Mouse (Mus musculus): Measurements from ENCODE around the gene Orc1. TPM values are rescaled to one million over a fixed set of nuclear protein-coding genes. Genes with fewer than 3 reads are reported as not detected.

Gene Orc1
- total RNA-seq (2021): under 1 TPM in 1 of 2 experiments, not detected in 1; 0.71 TPM
- long read RNA-seq, experiment 1, partial matches to known transcripts: 0 of 1 reads
- long read RNA-seq, experiment 1, other reads (novel, unspliced or antisense): 0 of 1 reads
- long read RNA-seq, experiment 2: 0 reads

DNA sequence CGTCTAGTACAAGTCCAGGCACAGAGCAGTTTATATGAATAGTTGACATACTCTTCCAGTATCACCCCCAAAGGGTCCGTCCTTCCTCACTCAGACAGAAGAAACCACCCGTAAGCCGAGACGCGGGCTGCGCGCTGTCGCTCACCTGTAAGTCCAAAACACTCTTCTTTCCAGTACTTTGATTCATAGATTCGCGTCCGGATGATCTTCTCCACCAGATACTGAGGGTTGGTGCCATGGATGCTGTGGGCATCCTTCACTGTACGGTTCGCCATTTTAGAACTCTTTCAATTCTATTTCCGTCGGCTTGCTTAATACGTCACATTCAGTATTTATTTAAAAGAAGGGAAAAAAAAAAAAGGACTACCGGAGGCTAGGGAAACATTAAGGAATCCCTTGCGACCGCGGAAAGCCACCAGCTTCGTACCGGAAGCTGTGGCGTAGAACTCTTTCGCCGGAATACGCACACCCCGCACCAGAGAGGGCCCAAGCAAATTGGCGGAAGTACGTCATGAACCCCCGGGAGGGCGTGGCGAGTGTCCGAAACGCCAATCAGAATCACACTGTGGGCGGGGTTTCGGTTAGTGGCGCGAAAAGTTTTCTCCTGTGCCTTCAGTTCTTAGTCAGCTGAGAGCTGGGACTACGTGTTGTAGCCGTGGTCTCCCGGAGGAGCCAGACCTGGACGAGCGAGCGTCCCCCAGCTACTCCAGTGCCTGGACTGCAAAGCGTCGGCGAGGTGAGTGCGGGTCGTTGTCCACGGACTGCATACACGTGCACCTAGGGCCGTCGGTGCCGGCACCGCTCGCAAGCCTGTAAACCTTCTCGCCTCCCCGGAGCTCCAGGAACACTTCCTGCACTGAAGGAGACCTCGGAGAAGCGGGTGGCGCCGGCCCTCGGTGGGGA lies at the start of gene Orc1, which contains the start of gene Prpf38a:
Gene Orc1 (plus strand): TSS at position 584 of the 903 bp plus-strand sequence.
Gene Prpf38a (minus strand): TSS at position 497 of the 903 bp plus-strand sequence.
- intact Hi-C loops (cut with DNase I): loop anchor here (1.0 kb wide), 1 partner anchor 39 kb away; no protein-coding TSS in a partner anchor
- peak; percentile 95 to 98 for DNase-seq

DNA sequence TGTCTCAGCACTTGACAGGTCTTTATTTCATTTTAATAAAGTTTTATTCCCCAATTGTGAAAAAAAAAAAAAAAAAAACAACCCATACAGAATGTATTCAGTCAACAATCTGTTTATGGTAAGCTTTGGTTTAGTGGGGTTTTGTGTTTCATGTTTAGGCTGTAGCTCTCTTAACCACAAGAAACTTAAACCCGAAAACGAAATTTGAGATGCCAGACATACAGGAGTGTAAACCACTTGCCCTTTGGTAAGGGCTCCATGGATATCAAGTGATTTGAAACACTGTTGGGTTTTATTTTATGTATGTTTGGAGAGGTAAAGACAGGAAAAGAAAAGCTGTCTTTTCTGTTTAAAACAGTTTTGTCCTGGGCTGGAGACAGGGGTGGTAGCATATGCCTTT lies 39.5 kb upstream of the Orc1 start:
- no peak for DNase-seq
- intact Hi-C loops (cut with DNase I): no loop called here

DNA sequence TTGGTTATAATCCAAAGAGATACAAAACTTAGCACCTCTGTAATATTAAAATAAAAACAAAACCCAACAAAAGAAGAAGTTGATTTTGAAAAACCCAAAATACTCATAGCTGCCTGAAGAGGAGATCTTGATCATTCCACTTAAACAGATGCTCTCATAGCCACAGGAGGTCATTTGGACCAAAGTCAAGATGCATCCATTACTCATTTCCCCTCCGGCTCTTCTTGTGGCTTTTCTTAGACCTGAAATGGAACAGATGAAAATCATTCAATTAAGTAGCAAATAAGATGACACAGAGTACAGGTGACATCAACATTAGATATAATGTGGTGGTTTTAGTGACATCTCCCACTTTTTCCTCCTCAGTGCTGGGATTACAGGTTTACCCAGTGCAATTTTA lies 14.2 kb upstream of the Orc1 start:
- intact Hi-C loops (cut with DNase I): no loop called here
- no peak for DNase-seq

DNA sequence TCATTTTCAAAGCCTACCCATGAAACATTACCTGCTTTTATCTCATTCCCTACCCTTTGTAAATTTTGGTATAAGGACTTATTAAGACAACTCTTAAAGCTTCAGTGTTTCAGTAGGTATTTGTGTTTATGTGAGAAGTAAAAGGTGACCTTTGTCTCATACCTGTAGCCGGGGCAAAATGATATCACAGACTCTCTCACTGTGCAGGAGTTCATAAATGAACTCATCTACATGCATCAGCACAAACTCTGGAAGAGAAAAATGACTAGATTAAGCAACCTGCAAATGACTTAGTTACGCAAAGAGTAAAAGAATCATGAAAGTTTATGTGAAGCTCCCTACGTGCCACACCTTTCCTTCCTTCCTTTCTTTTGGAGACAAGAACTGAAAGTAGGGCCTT lies 6.6 kb upstream of the Orc1 start:
- intact Hi-C loops (cut with DNase I): no loop called here
- DNase-seq: no peak

DNA sequence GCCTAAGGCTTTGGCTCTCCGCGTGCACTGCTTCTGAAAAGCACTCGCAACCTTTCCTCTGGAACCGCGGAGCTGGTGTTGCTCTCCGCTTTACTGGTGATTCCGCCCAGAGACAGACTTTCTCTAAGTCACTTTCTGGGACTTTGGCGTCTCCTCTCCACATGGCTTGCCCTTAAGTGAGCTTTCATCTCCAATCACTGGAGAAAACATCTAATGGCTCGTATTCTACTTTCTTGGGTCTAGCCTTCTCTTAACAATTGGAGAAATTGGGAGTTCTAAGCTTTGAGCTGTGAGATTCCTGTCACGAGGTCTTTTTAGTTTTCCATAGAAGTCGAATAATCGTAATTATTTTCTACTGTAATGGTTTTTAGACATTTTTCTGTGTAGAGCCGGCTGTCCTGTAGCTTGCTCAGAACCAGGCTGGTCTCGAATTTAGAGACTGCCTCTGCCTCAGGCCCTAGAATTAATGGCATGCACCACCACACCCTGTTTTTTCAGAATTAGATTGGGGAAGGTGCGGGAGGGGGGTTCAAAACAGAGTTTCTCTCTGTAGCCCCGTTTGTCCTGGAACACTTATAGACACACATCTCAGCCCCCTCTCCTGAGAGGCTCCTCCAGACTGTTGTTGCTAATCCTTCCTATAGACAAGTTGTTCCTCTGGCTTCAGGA lies 654 bp downstream of the Orc1 start:
- DNase-seq: no peak
- intact Hi-C loops (cut with DNase I): loop anchor here (1.0 kb wide), 1 partner anchor 38 kb away; no protein-coding TSS in a partner anchor

DNA sequence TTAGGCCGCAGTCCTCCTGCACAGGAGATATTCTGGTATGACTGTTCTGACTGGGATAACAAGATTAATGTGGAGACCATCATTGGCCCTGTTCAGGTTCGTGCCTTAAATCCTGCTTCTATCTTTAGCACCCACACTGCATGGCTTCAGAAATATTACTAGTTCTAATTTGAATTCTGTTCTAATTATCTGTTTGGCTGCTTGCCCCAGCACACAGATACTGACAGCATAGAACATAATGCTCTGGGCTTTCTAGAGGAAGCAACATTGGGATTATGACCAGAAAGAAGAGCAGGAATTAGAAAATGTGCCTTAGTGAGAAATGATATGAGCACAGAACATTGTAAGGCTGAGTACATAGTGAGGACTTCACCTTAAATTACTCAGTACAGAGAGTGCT lies 14.2 kb downstream of the Orc1 start:
- intact Hi-C loops (cut with DNase I): no loop called here

DNA sequence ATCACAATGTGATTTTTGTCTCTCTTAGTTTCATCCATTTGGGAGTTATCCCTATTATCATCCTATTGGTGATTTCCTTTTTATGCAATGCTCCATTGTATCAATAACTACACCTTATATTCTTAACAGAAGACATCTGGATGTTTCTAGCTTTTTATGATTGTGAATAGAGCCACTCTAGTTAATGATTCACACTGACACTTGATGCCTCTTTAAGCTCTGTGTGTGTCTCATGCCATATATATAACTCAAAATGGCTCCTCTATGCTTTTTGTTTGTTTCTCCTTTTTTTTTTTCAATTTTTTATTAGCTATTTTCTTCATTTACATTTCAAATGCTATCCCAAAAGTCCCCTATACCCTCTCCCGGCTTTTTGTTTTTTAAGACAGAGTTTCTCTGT lies 16.6 kb downstream of the Orc1 start:
- intact Hi-C loops (cut with DNase I): no loop called here
- DNase-seq: no peak

More for the DNA sequence above, 14.2 kb downstream of the Orc1 start:
- DNase-seq: no peak

DNA sequence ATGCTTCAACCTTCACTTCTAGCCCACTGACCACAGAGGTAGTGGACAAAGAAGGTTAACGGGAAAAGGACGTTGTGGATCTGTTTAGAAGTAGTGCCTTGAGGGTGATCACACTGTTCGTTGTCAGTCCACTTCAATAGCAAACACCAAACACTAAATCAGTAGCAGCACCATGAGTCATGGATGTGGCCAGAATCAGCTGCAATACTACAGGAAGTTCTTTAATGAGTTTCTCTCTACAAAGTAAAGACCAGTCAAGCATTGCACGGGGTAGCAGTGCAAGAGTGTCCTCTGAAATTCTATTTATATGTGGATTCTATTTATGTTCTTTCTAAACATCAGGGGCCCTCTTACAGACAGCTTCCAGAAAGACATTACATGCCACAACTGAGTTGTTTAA lies 19.1 kb downstream of the Orc1 start:
- DNase-seq: no peak
- intact Hi-C loops (cut with DNase I): no loop called here

DNA sequence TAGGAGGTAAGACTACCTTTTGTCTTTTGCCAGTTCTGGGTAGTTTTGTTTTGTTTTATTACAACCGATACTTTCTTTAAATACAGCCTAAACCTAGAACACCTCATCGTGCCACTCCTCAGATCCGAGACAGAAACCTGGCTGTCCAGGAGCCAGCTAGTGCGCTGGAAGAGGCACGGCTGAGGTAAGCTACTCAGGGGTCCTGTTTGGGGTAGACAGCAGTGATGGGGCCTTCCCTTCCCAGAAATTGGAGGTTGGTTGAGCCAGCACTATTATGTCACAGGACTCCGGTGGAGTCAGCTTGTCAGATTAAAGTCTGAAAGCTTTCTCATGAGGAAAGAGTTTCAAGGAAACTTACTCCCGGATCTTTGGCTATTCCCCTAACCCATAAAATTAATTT lies 22.6 kb downstream of the Orc1 start:
- intact Hi-C loops (cut with DNase I): no loop called here
- no peak for DNase-seq

DNA sequence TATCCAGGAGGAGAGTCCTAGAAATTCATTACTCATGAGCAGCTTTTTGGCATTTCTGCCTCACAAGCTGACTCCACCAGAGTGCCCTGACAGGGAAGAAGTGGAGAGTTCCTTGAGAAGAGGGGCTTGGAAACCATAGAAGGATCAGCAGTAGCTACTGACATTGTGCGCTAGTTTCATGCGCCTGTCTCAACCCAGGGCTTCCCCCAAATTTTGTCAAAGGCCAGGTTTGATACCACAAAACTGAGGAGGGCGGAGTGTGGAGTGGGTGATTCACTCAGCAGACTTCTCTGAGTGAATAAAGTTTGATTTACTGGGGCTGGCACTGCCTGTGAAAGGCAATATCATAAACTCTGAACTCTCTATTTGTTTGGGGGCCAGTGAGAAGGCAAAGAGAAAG lies 29.4 kb downstream of the Orc1 start:
- intact Hi-C loops (cut with DNase I): no loop called here
- no peak for DNase-seq

DNA sequence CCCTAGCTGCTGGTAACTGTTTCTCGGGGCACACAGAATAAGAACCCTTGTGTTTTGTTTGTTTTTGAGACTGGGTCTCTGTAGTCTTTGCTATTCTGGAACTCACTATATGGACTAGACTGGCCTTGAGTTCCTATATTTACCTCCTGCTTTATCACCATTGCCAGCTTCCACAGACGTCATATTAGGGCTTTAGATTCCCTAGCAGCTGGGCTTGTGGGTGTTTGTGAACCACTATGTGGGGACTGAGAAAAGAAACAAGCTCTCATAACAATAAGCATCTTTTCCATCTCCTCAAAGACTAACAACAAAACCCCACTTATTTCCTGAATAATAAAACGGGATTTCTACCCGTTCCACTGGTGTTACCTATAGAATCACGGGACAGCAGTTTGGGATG lies 31.7 kb downstream of the Orc1 start:
- intact Hi-C loops (cut with DNase I): no loop called here

DNA sequence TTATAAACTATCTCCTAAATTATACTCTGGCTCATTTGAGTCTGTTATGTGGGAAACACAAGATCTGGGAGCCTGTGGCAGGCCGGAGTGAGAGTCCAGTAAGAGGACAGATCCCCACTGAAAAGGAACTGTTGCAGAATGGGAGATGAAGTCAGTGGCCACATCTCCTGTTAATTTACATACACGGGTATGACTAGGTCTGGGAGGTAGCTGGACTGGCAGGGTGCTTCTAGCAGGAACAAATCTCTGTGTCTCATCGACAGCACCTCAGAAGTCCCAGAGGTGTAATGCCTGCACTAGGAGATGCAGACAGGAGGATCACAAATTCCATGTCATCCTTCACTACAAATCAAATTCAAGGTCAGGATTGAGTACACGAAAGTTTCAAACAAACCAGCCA lies 39.4 kb downstream of the Orc1 start:
- intact Hi-C loops (cut with DNase I): loop anchor here (1.0 kb wide), 1 partner anchor 39 kb away; the partner anchor contains the start of genes Orc1 and Prpf38a
- no peak for DNase-seq

More for the DNA sequence above, 31.7 kb downstream of the Orc1 start:
- DNase-seq: no peak

DNA sequence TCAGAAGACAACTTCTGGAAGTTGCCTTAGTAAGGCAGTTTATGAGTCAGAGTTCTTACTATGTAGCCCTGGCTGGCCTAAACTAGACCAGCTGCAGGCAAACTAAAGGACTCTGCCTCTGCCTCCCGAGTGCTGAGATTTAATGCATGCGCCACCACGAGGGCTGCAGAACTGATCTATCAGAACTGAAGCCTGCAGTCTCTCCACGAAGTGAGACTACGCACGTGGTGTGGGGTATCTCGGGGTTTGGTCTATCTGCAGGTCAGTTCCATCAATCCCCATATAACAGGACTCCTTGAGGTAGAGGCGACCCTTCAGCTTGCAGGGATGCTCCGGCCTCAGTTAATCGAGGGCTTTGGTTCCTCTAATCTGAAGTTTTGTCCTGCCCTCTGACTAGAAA lies 39.9 kb downstream of the Orc1 start:
- intact Hi-C loops (cut with DNase I): no loop called here
- DNase-seq: peak; percentile 6 to 9

DNA sequence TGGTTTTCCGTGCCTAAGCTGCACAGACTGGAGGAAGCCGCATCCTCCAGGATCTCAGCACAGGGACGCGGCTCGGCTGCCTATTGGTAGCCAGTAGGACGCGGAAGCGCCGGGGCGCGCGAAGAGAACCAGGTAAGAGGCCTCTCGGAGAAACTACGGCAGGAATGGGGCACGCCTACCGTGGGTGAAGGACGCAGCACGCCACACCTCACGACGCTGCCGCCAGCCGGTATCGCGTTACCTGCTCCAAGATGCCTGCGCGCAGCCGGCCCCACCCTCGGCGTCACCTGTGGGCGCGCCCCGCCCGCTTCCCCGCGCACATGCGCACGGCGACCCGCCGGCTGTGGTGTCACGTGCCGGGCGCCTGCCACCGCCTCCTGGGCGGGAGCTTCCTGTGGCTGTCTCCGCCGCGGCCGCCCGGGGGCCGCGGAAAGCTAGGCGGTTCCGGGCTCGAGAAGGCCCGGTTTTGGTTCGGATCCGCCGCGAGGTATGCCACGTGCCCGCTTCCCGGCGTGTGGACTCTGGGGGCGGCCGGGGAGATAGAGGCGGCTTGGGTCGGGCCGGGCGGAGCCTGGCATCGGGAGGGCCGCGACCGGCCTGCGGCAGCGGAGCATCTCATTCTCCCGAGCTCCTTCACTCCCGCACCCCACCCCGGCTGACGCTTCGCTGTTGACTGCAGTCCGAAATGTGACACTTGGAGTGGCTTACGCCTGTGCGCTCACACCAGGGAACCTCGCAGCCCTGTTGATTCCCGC lies 40.5 kb downstream of the Orc1 start, which contains the start of gene Cc2d1b:
Gene Cc2d1b (plus strand): TSS at position 354 of the 755 bp plus-strand sequence.
- intact Hi-C loops (cut with DNase I): loop anchor here (5.0 kb wide), 1 partner anchor 277 kb away; no protein-coding TSS in a partner anchor
- DNase-seq: peak; percentile 91 to 93

DNA sequence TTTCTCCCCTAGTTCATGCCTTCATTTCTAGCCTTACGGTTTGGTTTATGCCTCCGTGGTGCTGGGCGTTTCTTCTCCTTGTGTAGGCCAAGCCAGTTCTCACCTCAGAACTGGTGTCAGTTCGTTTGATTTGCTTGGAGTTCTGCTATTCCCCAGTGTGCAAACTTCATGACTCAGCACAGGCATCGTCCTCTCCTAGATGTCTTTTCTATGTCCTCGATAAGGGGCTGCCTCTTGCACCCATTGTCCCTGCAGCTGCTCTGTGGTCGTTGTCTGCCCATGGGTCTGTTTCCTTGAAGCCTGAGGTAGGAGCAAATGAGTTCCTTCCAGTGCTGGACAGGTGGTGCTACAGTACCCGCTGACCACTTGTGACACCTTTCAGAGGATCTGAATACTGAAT lies 41.3 kb downstream of the Orc1 start:
- intact Hi-C loops (cut with DNase I): loop anchor here (5.0 kb wide), 1 partner anchor 278 kb away; no protein-coding TSS in a partner anchor
- no peak for DNase-seq

DNA sequence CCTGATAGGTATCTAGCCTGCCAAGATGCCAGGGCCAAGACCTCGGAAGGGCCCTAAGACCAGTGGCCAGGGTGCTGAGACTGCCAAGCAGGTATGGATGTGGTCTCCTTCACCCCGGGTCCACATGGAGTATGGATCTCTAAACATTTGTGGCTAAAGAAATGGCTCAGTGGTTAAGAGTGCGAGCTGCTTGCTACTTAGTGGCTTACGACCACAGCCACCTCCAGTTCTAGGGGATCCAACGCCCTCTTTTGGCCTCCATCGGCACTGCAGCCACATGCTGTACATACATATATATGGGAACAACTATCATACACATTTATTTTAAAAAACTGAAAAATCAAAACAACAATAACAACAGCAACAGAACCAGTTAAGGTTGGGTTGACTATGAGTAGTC lies 42.3 kb downstream of the Orc1 start:
- no peak for DNase-seq
- intact Hi-C loops (cut with DNase I): loop anchor here (5.0 kb wide), 1 partner anchor 279 kb away; no protein-coding TSS in a partner anchor

DNA sequence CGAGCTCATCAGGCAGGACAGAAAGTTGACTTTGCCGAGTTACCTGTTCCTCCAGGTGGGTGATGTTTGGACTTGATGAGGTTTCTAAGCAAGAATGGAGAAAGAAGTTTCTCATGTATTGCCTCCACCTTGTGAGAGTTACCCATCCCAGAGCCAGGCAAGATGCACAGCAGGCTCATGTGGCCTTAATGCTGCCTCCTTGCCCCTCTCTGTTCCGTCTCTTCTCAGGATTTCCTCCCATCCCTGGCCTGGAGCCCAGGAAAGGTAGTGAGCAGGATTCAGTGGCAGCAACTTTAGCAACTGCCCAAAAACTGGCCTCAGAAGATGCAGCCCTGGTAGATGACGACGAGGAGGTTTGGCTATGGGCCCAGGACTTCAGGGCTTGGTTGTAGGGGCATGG lies 47.8 kb downstream of the Orc1 start:
- DNase-seq: no peak
- intact Hi-C loops (cut with DNase I): no loop called here

DNA sequence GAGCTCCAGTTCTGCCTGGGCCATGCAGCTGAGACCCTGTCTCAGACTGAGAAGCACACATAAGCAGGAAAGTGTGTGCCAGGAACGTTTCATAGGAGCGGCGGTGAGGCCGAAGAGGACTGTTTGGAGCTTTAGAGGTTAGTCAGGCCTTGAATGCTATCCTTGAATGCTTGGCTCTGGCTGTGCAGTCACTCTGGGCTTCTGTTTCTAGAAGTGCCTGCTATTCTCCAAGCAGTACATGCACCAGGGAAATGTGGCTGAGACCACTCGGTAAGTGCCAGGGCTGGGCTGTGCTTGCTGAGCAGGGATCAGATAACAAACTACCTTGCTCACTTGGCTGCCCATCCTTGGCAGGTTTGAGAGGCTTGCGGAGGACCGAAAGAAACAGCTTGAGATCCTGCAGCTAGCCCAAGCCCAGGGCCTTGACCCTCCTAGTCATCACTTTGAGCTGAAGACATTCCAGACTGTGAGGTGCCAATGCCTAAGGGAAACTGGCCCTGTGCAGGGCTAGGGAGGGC lies 50.2 kb downstream of the Orc1 start:
- no peak for DNase-seq
- intact Hi-C loops (cut with DNase I): no loop called here

DNA sequence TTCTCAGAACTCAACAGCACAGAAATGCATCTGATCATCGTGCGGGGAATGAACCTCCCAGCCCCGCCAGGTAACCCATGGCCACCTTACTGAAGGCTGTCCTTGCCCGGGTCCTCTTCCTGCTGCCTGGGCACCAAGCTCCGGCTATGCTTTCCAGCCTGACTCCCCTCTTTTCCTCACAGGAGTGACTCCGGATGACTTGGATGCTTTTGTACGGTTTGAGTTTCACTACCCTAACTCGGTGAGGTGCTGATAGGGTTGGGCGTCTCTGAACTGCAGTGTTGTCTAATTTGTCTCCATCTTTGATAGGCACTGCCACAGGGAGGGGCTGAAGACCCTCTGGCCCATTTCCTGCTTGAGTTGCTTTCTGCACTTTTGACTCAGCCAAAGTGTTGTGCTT lies 50.9 kb downstream of the Orc1 start:
- DNase-seq: no peak
- intact Hi-C loops (cut with DNase I): no loop called here

DNA sequence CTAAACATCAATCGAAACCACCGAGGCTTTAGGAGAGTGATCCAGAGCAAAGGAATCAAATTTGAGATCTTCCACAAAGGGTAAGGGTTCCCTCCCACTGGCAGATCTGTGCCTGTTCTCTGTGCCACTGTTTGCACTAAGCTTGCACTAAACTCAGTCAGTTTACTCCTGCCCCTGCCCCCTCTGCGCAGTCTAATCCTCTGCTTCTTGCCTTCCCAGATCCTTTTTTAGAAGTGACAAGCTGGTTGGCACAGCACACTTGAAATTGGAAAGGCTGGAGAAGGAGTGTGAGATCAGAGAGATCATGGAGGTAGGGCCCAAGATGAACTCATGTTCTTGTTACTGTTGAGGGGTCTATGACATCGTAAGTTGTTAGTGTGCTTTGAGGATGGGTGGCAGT lies 52.4 kb downstream of the Orc1 start:
- intact Hi-C loops (cut with DNase I): no loop called here
- no peak for DNase-seq

Measured in heart, postnatal 14 days (tissue).